Mouse (Mus musculus): ENCODE data around the gene Stk16.
"Not testable (repeated sequence)": the region's sequence is repeated elsewhere in the genome, so short reads cannot be mapped to it uniquely, and the experiment has no call there.

Stk16 gene

GRCm38 (mm10) chr1:75213096-75213495 lies 2.5 kb downstream of the Stk16 start:
- DNase-seq (ENCODE audit: low read depth), result no peak

GRCm38 (mm10) chr1:75214442-75214841 lies 3.8 kb downstream of the Stk16 start:
- DNase-seq (ENCODE audit: low read depth), result no peak

GRCm38 (mm10) chr1:75214886-75215285 lies 4.2 kb downstream of the Stk16 start:
- DNase-seq (ENCODE audit: low read depth), result no peak

DNA sequence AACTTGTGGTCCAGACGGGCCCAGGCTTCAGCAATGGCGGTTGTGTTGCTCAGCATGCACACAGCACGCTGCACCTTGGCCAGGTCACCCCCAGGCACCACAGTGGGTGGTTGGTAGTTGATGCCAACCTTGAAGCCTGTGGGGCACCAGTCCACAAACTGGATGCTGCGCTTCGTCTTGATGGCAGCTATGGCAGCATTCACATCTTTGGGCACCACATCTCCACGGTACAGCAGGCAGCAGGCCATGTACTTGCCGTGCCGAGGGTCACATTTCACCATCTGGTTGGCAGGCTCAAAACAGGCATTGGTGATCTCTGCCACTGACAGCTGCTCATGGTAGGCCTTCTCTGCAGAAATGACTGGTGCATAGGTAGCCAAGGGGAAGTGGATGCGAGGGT lies 5.1 kb downstream of the Stk16 start:
- no peak for DNase-seq (ENCODE audit: low read depth)

GRCm38 (mm10) chr1:75216797-75217585 lies 6.4 kb downstream of the Stk16 start:
- DNase-seq (ENCODE audit: low read depth), result no peak

- DNase-seq (ENCODE audit: low read depth), result no peak
Observed at GRCm38 (mm10) chr1:75217893-75218226, 7.2 kb downstream of the Stk16 start.

DNA sequence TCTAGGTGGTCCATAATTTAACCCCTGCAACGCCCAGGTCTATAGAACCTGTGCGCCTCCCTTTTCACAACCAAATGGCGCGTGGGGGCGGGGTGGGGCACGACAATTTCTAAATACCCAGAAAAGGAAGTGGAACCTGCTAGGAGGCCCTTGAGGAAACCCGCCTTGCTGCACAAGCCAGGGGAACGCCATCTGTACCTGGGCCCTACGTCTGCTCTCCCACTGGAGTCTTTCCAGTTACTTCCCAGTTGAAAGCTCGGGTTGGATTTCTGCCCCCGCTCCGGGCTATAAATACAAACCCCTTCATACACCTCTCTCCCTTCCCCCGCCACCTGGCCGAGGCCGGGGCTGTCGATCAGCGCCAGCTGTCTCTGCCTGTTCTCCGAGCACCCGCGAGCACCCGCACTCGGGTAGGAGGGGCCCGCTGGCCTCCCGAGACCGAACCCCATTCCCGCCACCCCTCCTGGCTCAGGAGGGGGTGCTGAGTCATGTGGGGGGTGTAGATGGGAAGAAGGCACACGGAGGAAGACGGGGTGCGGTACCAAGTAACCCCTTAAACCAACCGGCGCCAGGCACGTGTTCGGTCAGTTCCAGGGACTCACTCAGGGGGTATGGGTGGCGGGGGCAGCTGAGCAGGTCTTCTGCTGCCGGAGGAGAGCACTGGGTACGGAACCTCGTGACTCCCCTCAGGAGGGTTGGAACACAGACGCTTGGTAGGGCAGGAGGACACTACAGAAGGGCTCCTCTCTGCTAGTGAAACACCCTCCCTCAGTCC lies 7.8 kb downstream of the Stk16 start:
- DNase-seq (ENCODE audit: low read depth), result no peak

DNA sequence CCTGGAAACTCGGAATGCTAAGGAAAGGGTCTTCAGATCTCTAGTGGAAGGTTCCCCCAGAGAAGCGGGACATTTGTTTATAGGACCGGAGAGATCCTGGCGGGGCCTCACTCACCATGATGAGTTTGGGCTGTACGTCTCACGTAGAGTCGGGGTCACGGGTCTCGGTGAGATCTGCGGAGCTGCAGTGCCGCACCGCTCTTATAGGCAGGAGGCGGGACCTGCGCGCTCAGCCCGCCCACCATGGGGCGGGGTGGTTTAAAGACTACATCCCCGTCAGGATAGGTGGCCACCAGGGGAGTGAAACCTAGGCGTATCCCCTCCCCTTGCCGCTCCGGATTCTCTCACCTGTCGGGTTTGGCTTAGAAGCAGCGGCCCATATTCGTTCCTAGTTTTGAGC lies 8.4 kb downstream of the Stk16 start:
- DNase-seq (ENCODE audit: low read depth), result peak; percentile 66

DNA sequence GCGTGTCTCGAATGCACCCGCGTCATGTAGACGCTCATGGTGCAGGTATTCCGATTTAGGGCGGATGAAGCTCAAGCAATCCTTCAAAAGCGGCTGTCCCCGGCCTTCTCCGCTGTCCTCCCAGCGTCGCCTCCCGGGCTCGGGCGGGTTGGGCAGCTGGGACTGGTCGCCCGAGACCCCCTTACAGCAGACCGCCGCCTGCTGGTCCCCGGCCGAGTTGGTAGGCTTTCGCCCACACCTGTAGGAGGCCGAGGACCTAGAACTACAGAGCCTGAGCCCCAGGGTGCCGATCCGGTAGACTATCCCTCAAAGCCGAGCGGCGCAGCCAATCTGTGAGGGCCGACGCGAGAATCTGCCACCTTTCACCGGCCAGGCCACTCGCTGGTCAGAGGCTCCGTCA lies 8.9 kb downstream of the Stk16 start, which contains the start of gene Tuba4a:
TSS of gene Tuba4a (minus strand) at position 335 of the 400 bp plus-strand sequence.
- DNase-seq (ENCODE audit: low read depth), result no peak

DNA sequence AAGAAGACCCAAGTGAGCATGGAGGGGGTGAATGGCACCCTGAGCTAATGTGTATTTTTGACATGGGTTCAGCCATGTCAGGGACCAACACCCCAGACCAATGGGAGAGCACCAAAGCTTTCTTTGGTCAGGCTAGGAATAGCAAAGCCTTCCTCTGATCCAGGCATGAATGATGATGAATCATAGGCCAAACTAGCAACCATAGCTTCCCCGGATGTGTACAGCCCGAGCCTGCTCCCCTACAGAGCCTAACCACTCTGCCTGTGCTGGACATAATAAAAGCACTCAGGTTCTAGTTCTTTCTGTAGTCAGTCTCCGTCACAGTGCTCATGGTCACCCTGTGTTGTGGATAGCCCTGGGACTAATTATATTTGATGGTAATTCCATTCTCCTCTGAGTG lies 10.9 kb downstream of the Stk16 start:
- DNase-seq (ENCODE audit: low read depth), result no peak

GRCm38 (mm10) chr1:75222926-75223325 lies 12.3 kb downstream of the Stk16 start:
- DNase-seq (ENCODE audit: low read depth), result no peak

GRCm38 (mm10) chr1:75223532-75223931 lies 12.9 kb downstream of the Stk16 start:
- DNase-seq (ENCODE audit: low read depth), result no peak

- no peak for DNase-seq (ENCODE audit: low read depth)
Observed at GRCm38 (mm10) chr1:75225473-75225872, 14.8 kb downstream of the Stk16 start.

DNA sequence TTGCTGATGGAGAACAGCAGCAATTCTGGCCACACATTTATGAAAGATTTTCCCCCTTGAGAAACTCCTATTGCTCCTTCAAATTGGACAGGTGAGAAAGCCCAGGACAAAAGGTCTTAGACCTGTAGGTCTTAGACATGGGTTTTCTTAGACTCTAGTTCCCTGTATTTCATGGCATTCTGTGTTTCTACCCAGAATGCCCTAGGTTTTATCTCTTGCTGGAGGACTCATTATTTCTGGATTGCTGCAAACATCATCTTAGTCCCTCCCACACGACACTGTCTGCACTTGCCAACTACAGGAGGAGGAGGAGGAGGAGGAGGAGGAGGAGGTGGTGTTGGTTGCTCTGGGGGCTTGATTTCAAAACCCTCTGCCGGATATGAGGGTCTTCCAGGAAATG lies 15.5 kb downstream of the Stk16 start:
- no peak for DNase-seq (ENCODE audit: low read depth)

DNA sequence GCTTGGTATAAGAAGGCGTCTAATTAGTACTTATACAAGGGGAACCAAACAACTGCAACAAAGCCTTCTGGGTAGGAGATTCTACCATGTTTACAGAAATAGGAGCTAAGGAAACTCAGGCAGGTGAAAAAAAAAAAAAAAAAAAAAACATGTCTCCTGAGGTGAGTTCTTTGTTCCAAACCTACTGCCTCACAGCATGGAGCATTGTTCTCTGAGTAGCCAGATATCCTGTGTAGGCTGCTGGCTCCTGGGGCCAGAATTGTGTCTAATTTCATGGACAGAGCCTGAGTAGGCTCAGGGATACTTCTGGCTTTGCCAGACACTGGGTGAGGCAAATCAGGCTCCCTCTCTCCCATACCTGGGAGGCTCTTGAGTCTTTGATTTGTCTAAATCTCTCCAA lies 17.0 kb downstream of the Stk16 start:
- DNase-seq (ENCODE audit: low read depth), result no peak

GRCm38 (mm10) chr1:75229158-75229557 lies 18.5 kb downstream of the Stk16 start:
- DNase-seq (ENCODE audit: low read depth), result no peak

GRCm38 (mm10) chr1:75230335-75230994 lies 19.8 kb downstream of the Stk16 start:
- DNase-seq (ENCODE audit: low read depth), result no peak

DNA sequence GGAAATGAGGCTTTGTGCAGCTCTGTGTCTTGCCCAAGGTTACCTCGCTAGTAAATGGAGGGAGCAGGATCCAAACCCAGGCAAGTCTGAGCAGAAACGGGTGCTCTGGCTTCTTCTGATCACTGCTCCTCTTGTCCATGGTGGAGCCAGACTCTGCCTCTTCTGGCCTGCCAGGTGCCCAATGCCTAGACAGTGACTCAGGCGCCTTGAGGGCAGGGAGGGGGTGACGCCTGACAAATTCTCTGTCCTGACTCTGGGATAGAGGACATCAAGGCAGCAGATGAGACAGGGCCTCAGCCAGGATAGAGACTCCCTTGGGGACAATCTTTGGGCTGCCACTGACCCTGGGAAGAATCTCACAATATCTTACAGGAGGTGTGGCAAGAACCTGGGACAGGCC lies 20.6 kb downstream of the Stk16 start:
- DNase-seq (ENCODE audit: low read depth), result no peak

DNA sequence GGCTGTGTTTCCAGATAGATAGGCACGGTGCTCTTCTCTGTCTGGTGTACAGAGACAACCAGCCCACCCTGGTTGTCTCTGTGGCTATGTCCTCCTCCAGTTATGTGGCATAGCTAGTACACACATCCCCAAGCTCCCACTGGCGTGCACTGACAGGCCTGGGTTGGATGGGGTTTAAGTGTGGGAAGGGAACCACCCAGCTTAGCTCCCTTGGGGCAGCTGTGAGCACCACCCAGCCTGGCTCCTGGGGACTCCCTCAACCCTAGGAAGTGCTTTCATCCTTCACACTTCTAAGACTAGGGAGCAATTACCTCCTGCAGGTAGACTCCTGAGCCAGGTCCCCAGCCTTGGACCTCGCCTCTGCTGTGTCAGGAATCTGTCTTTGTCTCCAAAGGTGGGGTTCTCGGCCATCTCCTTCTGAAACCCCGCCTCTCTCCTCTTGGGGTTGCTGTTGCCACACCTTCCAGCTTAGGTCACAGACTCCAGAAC lies 21.1 kb downstream of the Stk16 start, which contains the start of gene A630095N17Rik:
TSS of gene A630095N17Rik (minus strand) at position 439 of the 489 bp plus-strand sequence.
- no peak for DNase-seq (ENCODE audit: low read depth)

DNA sequence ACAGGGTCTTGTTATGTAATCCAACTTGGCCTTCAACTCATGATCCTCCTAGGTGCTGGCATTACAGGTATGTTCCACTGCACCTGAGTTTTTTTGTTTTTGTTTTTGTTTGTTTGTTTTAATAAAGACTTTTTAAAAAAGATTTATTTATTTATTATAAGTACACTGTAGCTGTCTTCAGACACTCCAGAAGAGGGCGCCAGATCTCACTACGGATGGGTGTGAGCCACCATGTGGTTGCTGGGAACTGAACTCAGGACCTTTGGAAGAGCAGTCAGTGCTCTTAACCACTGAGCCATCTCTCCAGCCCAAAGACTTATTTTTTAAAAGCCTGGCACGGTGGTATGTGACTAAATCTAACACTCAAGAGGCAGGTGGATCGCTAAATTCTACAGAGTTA lies 21.9 kb downstream of the Stk16 start:
- DNase-seq (ENCODE audit: low read depth), result not testable (repeated sequence)

- DNase-seq (ENCODE audit: low read depth), result no peak
Observed at GRCm38 (mm10) chr1:75234606-75235005, 24.0 kb downstream of the Stk16 start.
